Mouse (Mus musculus) inflammation-experienced regulatory T-cells, adult 6 months (primary cell): Measurements from ENCODE around the gene Gng13. TPM values are rescaled to one million over a fixed set of nuclear protein-coding genes. Genes with fewer than 3 reads are reported as not detected.

Experiments used
- ATAC-seq: one replicate; pipeline ENCODE4 v1.8.0; 2017
- polyA plus RNA-seq, 3 experiments: library from polyadenylated mRNA; unstranded; fragments of 100-300 nt; shearing (Covaris generic); gene quantifications; one replicate each; pipeline ENCODE4 v1.2.1; 2017

Gene Gng13
- polyA plus RNA-seq = not detected

- ATAC-seq = no peak
These were observed at the start of gene Gng13 for GRCm38 (mm10) chr17:25716711-25717637. Gng13 (plus strand) TSS chr17:25717171.

- ATAC-seq = no peak
These were observed 48.4 kb upstream of the Gng13 start for GRCm38 (mm10) chr17:25668481-25669055.

- no peak for ATAC-seq
These were observed 44.0 kb upstream of the Gng13 start for GRCm38 (mm10) chr17:25672982-25673381.

GRCm38 (mm10) chr17:25677969-25678368 is 39.0 kb upstream of the Gng13 start:
- no peak for ATAC-seq

GRCm38 (mm10) chr17:25679818-25680217 is 37.2 kb upstream of the Gng13 start:
- ATAC-seq = no peak

- ATAC-seq = no peak
These were observed 35.3 kb upstream of the Gng13 start for GRCm38 (mm10) chr17:25681636-25682035.

- no peak for ATAC-seq
These were observed 30.6 kb upstream of the Gng13 start for GRCm38 (mm10) chr17:25686323-25686722.

- ATAC-seq = no peak
These were observed 28.0 kb upstream of the Gng13 start for GRCm38 (mm10) chr17:25688922-25689321.

- no peak for ATAC-seq
These were observed 20.7 kb upstream of the Gng13 start for GRCm38 (mm10) chr17:25696263-25696662.

GRCm38 (mm10) chr17:25698446-25698845 is 18.5 kb upstream of the Gng13 start:
- ATAC-seq = no peak

- no peak for ATAC-seq
These were observed 16.0 kb upstream of the Gng13 start for GRCm38 (mm10) chr17:25700863-25701496.

GRCm38 (mm10) chr17:25709994-25710393 is 7.0 kb upstream of the Gng13 start:
- no peak for ATAC-seq

GRCm38 (mm10) chr17:25711136-25711535 is 5.8 kb upstream of the Gng13 start:
- ATAC-seq = no peak

- no peak for ATAC-seq
These were observed 1.3 kb upstream of the Gng13 start for GRCm38 (mm10) chr17:25715627-25716026.

GRCm38 (mm10) chr17:25716130-25716529 is 841 bp upstream of the Gng13 start:
- ATAC-seq = no peak

- no peak for ATAC-seq
These were observed 720 bp downstream of the Gng13 start for GRCm38 (mm10) chr17:25717691-25718090.

- ATAC-seq = no peak
These were observed 4.5 kb downstream of the Gng13 start for GRCm38 (mm10) chr17:25721476-25721875.

GRCm38 (mm10) chr17:25723470-25723869 is 6.5 kb downstream of the Gng13 start:
- no peak for ATAC-seq

- ATAC-seq = no peak
These were observed 6.9 kb downstream of the Gng13 start for GRCm38 (mm10) chr17:25723919-25724318.

GRCm38 (mm10) chr17:25725264-25725663 is 8.3 kb downstream of the Gng13 start:
- no peak for ATAC-seq

- ATAC-seq = peak; percentile 97
These were observed 10.5 kb downstream of the Gng13 start, which contains the start of the genes Chtf18 and Rpusd1 for GRCm38 (mm10) chr17:25727265-25728008. Chtf18 (minus strand) TSS chr17:25727419. Rpusd1 (plus strand) TSS chr17:25727670.

GRCm38 (mm10) chr17:25728009-25728270 is 11.0 kb downstream of the Gng13 start:
- no peak for ATAC-seq

GRCm38 (mm10) chr17:25732082-25732481 is 15.1 kb downstream of the Gng13 start:
- ATAC-seq = no peak
